Mouse (Mus musculus): ENCODE results near the gene Prpf19. TPM values are rescaled to one million over a fixed set of nuclear protein-coding genes. Genes with fewer than 3 reads are reported as not detected.

The Prpf19 gene
- polyA plus RNA-seq, 1 experiment from 2014 or later: 48.8 TPM

Other genes with a start within 250 kb of the Prpf19 start
- not detected in 2 replicates for gene Pga5, start 217.2 kb upstream of the Prpf19 start, polyA plus RNA-seq (2014; fragmentation: Nextera tagmentation; extraction: Ambion mirVana)
- 23.1 and 31.1 TPM in 2 replicates for gene Vps37c, start 206.5 kb upstream of the Prpf19 start, polyA plus RNA-seq (2014; fragmentation: Nextera tagmentation; extraction: Ambion mirVana)
- 0.44 TPM in 1 of 2 replicates, not detected in the other for gene Cd5, start 156.2 kb upstream of the Prpf19 start, polyA plus RNA-seq (2014; fragmentation: Nextera tagmentation; extraction: Ambion mirVana)
- gene Cd6, start 65.2 kb upstream of the Prpf19 start, polyA plus RNA-seq (2014; fragmentation: Nextera tagmentation; extraction: Ambion mirVana): not detected in 2 replicates
- 0.36 and 0.52 TPM in 2 replicates for gene Slc15a3, start 55.5 kb upstream of the Prpf19 start, polyA plus RNA-seq (2014; fragmentation: Nextera tagmentation; extraction: Ambion mirVana)
- 132 and 146 TPM in 2 replicates for gene Tmem132a, start 25.3 kb upstream of the Prpf19 start, polyA plus RNA-seq (2014; fragmentation: Nextera tagmentation; extraction: Ambion mirVana)
- gene Tmem109, start 13.2 kb upstream of the Prpf19 start, polyA plus RNA-seq (2014; fragmentation: Nextera tagmentation; extraction: Ambion mirVana): 36.3 and 39.1 TPM in 2 replicates
- not detected in 2 replicates for gene Zp1, start 25.4 kb downstream of the Prpf19 start, polyA plus RNA-seq (2014; fragmentation: Nextera tagmentation; extraction: Ambion mirVana)
- gene Ptgdr2, start 41.9 kb downstream of the Prpf19 start, polyA plus RNA-seq (2014; fragmentation: Nextera tagmentation; extraction: Ambion mirVana): 0.10 and 0.11 TPM in 2 replicates
- 9.8 and 11.6 TPM in 2 replicates for gene Ccdc86, start 54.0 kb downstream of the Prpf19 start, polyA plus RNA-seq (2014; fragmentation: Nextera tagmentation; extraction: Ambion mirVana)
- not detected in 2 replicates for gene Ms4a10, start 79.4 kb downstream of the Prpf19 start, polyA plus RNA-seq (2014; fragmentation: Nextera tagmentation; extraction: Ambion mirVana)
- gene Ms4a15, start 98.0 kb downstream of the Prpf19 start, polyA plus RNA-seq (2014; fragmentation: Nextera tagmentation; extraction: Ambion mirVana): not detected in 2 replicates
- gene Ms4a18, start 122.8 kb downstream of the Prpf19 start, polyA plus RNA-seq (2014; fragmentation: Nextera tagmentation; extraction: Ambion mirVana): not detected in 2 replicates
- not detected in 2 replicates for gene Ms4a8a, start 185.9 kb downstream of the Prpf19 start, polyA plus RNA-seq (2014; fragmentation: Nextera tagmentation; extraction: Ambion mirVana)
- gene 1700017D01Rik, start 235.6 kb downstream of the Prpf19 start, polyA plus RNA-seq (2014; fragmentation: Nextera tagmentation; extraction: Ambion mirVana): not detected in 2 replicates

All from neural tube, embryonic 14.5 days (tissue).